In the genomic region with DNA sequence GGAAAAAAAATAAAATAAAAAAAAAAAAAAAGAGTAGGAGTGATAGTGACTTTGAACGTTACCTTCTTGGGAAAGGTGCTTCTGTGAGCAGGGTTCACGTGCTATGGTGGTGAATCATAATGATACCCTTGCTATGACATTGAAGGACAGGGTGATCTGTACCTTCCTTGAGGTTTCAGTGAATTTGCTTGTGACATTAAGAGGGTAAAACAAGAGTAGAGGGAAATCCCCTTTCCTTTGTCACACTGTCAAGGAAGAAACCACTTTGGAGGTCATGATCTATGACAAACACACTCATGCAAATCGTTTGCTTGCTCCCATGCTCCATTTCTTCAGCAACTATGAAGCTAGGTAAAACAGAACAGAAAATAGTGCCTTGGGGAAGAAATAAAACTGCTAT, we compare ENCODE assay signal across 12 mouse cellular contexts.
"Had no signal": no experiment of that assay in that cellular context is flagged by ENCODE, and none has a peak within 500 bp of the region (broad histone marks: within the 10 kb centered on the region; RNA-seq: fewer than 3 reads in every experiment).

No protein-coding gene starts in this region.

- H3K9me3 ChIP-seq: limb, embryonic 13.5 days; midbrain, embryonic 12.5 days; neural tube, embryonic 15.5 days had no signal

- H3K9ac ChIP-seq: limb, embryonic 13.5 days; liver, embryonic 14.5 days; midbrain, embryonic 12.5 days; neural tube, embryonic 15.5 days had no signal

- H3K4me1 ChIP-seq: limb, embryonic 13.5 days; midbrain, embryonic 12.5 days had no signal

- H3K4me3 ChIP-seq: limb, embryonic 13.5 days; midbrain, embryonic 12.5 days; neural tube, embryonic 15.5 days had no signal

- H3K36me3 ChIP-seq: limb, embryonic 13.5 days; midbrain, embryonic 12.5 days; neural tube, embryonic 15.5 days had no signal

- H3K27ac ChIP-seq: kidney, postnatal 0 days; limb, embryonic 13.5 days; liver, embryonic 14.5 days; midbrain, embryonic 12.5 days; neural tube, embryonic 15.5 days had no signal

- ATAC-seq: midbrain, embryonic 16.5 days had no signal

- H3K27me3 ChIP-seq: limb, embryonic 13.5 days; midbrain, embryonic 12.5 days; neural tube, embryonic 15.5 days had no signal

- H3K4me2 ChIP-seq: limb, embryonic 13.5 days; midbrain, embryonic 12.5 days; neural tube, embryonic 15.5 days had no signal

- DNase-seq: kidney, adult 9 months; kidney, postnatal 36 days; layer of hippocampus, adult 9-11 months; layer of hippocampus, postnatal 36 days; lung, adult 18-20 months; thymus, postnatal 4 days had no signal
